Mouse (Mus musculus) forebrain, embryonic 16.5 days (tissue): ENCODE results near the gene Epha8. TPM values are rescaled to one million over a fixed set of nuclear protein-coding genes. Genes with fewer than 3 reads are reported as not detected.

Source experiments
- ATAC-seq: fragments of 200-750 bp; cut with Nextera tagmentation; 2 replicates; pipeline ENCODE4 v1.8.0; 2017; ENCODE audit warnings: mild to moderate bottlenecking, moderate library complexity
- H3K27ac ChIP-seq: fragments of 300-500 bp; sonication (generic); 2 replicates; pipeline ENCODE4 v1.5.1; 2014; ENCODE audit warnings: low read length, control low read depth
- H3K27me3 ChIP-seq: fragments of 300-500 bp; sonication (generic); replicated peaks from 2 replicates; pipeline ENCODE4 v1.6.1; 2014; ENCODE audit warnings: low read length; ENCODE audit not compliant: control insufficient read depth, insufficient read depth
- H3K36me3 ChIP-seq: fragments of 300-500 bp; sonication (generic); 2 replicates; pipeline ENCODE4 v1.6.1; 2014; ENCODE audit not compliant: control insufficient read depth, insufficient read depth
- H3K4me1 ChIP-seq: fragments of 300-500 bp; sonication (generic); replicated peaks from 2 replicates; pipeline ENCODE4 v1.6.1; 2014; ENCODE audit warnings: low read length; ENCODE audit not compliant: control insufficient read depth, insufficient read depth
- H3K4me2 ChIP-seq: fragments of 300-500 bp; sonication (generic); 2 replicates; pipeline ENCODE4 v1.6.1; 2014; ENCODE audit warnings: mild to moderate bottlenecking, low read length, control low read depth
- H3K4me3 ChIP-seq: fragments of 300-500 bp; sonication (generic); replicated peaks from 2 replicates; pipeline ENCODE4 v1.5.1; 2014; ENCODE audit warnings: mild to moderate bottlenecking, low read length, control low read depth
- H3K9ac ChIP-seq: fragments of 300-500 bp; sonication (generic); replicated peaks from 2 replicates; pipeline ENCODE4 v1.6.1; 2014; ENCODE audit warnings: low read depth, low read length, control low read depth
- H3K9me3 ChIP-seq: fragments of 300-500 bp; sonication (generic); 2 replicates; pipeline ENCODE4 v1.6.1; 2016; ENCODE audit warnings: low read length; ENCODE audit not compliant: control insufficient read depth
- WGBS: fragments of 180-500 bp; shearing (Covaris S2); extraction: QIAGEN DNeasy Blood & Tissue Kit; methylation state at CpG from one replicate; pipeline ENCODE4 v1.1.7; 2014; 5-methylcytosine and 5-hydroxymethylcytosine counted together
- polyA plus RNA-seq: library from polyadenylated mRNA; unstranded; fragments of >200 nt; fragmentation: Nextera tagmentation; extraction: Ambion mirVana; gene quantifications from 2 replicates; pipeline ENCODE4 v1.2.1, GENCODE M21; 2015

Gene Epha8
- polyA plus RNA-seq, 1 experiment from 2014 or later = 6.7 TPM

DNA sequence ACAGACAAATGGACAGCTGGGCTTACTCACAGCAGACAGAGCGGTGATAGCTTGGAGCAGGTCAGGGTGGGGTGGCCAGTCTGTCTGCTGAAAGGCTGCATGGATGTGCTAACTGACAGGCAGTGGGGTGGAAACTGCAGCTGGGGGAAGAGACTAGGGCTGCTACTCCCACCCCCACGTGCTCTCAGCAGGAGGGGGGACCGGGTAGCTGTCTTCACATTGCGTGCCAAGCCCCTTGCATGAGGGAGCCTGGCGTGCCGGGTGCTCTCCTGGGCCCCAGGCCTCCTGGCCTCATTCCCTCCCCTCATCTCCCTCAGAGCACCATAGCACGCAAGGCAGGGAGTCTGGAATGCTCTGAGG lies 39.5 kb downstream of the Epha8 start:
- Histone ChIP-seq H3K27ac (no peak overlapping the region), H3K4me1 (peaks cover 20% of the 10 kb centered on the region), H3K4me2 (no peak overlapping the region), H3K4me3 (no peak overlapping the region), H3K9ac (no peak overlapping the region), H3K36me3 (no peaks in the 10 kb centered on the region), H3K9me3 (no peaks in the 10 kb centered on the region), H3K27me3 (peaks cover 9% of the 10 kb centered on the region; the same call in 1 of the 2 replicates)
- WGBS = 33% methylated on average over 7 of the region's 7 CpGs
- peak; percentile 36; the same call in 1 of the 2 replicates for ATAC-seq

GRCm38 (mm10) chr4:136916359-136917164 lies 40.1 kb downstream of the Epha8 start:
- 38% methylated on average over 20 of the region's 20 CpGs for WGBS
- ATAC-seq = peak; percentile 19
- no peaks in the 10 kb centered on the region for H3K36me3 ChIP-seq
- H3K4me1 ChIP-seq = peaks cover 21% of the 10 kb centered on the region
- no peaks in the 10 kb centered on the region for H3K9me3 ChIP-seq
- H3K4me2 ChIP-seq = no peak overlapping the region
- peaks cover 9% of the 10 kb centered on the region; the same call in 1 of the 2 replicates for H3K27me3 ChIP-seq
- no peak overlapping the region for H3K27ac ChIP-seq
- no peak overlapping the region for H3K4me3 ChIP-seq
- no peak overlapping the region for H3K9ac ChIP-seq

- H3K4me2 ChIP-seq = no peak overlapping the region
- H3K9me3 ChIP-seq = no peaks in the 10 kb centered on the region
- H3K27ac ChIP-seq = no peak overlapping the region
- no peak overlapping the region for H3K4me3 ChIP-seq
- H3K27me3 ChIP-seq = peaks cover 14% of the 10 kb centered on the region
- 20% methylated on average over 9 of the region's 9 CpGs for WGBS
- peaks cover 27% of the 10 kb centered on the region for H3K4me1 ChIP-seq
- H3K36me3 ChIP-seq = no peaks in the 10 kb centered on the region
- ATAC-seq = no peak
- H3K9ac ChIP-seq = no peak overlapping the region
These were observed 43.8 kb downstream of the Epha8 start for GRCm38 (mm10) chr4:136912841-136913240.

- Histone ChIP-seq H3K9ac (no peak overlapping the region), H3K4me3 (no peak overlapping the region), H3K4me1 (peaks cover 19% of the 10 kb centered on the region), H3K27me3 (peaks cover 14% of the 10 kb centered on the region), H3K36me3 (no peaks in the 10 kb centered on the region), H3K27ac (no peak overlapping the region), H3K4me2 (no peak overlapping the region), H3K9me3 (no peaks in the 10 kb centered on the region)
- ATAC-seq = no peak
- WGBS = 34% methylated on average over 9 of the region's 9 CpGs
These were observed 44.8 kb downstream of the Epha8 start for GRCm38 (mm10) chr4:136911804-136912203.

GRCm38 (mm10) chr4:136911211-136911646 lies 45.4 kb downstream of the Epha8 start:
- 1% methylated on average over 17 of the region's 17 CpGs for WGBS
- ATAC-seq = no peak; the same call in 1 of the 2 replicates
- Histone ChIP-seq H3K27ac (no peak overlapping the region), H3K36me3 (no peaks in the 10 kb centered on the region), H3K4me2 (peak overlapping the region; percentile 33), H3K9ac (0 out of 2 replicates have a peak overlapping the region, but pooled peaks have one; percentile 19), H3K4me3 (no peak overlapping the region), H3K4me1 (peaks cover 14% of the 10 kb centered on the region), H3K27me3 (peaks cover 16% of the 10 kb centered on the region), H3K9me3 (no peaks in the 10 kb centered on the region)

- ATAC-seq = no peak
- Histone ChIP-seq H3K4me3 (no peak overlapping the region), H3K27ac (no peak overlapping the region), H3K9ac (no peak overlapping the region), H3K4me1 (peaks cover 25% of the 10 kb centered on the region), H3K4me2 (no peak overlapping the region), H3K9me3 (no peaks in the 10 kb centered on the region), H3K36me3 (no peaks in the 10 kb centered on the region), H3K27me3 (peaks cover 11% of the 10 kb centered on the region)
These were observed 48.8 kb downstream of the Epha8 start for GRCm38 (mm10) chr4:136907809-136908208.

DNA sequence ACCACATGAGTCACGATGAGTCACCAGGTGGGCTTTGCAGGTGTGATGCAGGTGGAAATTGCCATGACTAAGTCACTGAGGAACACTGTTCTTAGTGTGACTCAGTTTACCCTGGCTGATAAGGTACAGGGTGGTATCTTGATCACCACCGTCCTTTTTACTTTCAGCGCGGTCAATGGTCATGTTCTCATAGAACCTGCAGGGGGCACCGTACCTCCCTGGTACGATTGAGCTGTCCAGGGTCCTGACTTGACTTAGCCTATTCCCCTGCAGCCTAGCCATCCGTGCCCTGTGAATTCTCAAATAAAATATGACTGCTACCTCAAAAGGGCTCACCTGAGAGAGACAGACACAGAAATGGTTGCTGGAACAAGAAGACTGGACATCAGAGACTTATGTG lies 49.6 kb downstream of the Epha8 start:
- Histone ChIP-seq H3K36me3 (no peaks in the 10 kb centered on the region), H3K9me3 (no peaks in the 10 kb centered on the region), H3K4me1 (peaks cover 23% of the 10 kb centered on the region), H3K4me3 (no peak overlapping the region), H3K9ac (no peak overlapping the region), H3K4me2 (no peak overlapping the region), H3K27me3 (peaks cover 10% of the 10 kb centered on the region), H3K27ac (no peak overlapping the region)
- ATAC-seq = no peak
- 12% methylated on average over 7 of the region's 7 CpGs for WGBS

- Histone ChIP-seq H3K27ac (no peak overlapping the region), H3K4me2 (peak overlapping the region; percentile 36), H3K4me1 (peaks cover 14% of the 10 kb centered on the region), H3K27me3 (peaks cover 4% of the 10 kb centered on the region), H3K4me3 (no peak overlapping the region), H3K9me3 (no peaks in the 10 kb centered on the region), H3K9ac (no peak overlapping the region), H3K36me3 (no peaks in the 10 kb centered on the region)
- ATAC-seq = peak; percentile 87
- 1% methylated on average over 22 of the region's 23 CpGs for WGBS
These were observed 51.7 kb downstream of the Epha8 start for GRCm38 (mm10) chr4:136904767-136905539.

- Histone ChIP-seq H3K4me2 (no peak overlapping the region), H3K27ac (no peak overlapping the region), H3K36me3 (no peaks in the 10 kb centered on the region), H3K27me3 (peaks cover 20% of the 10 kb centered on the region), H3K4me1 (peaks cover 4% of the 10 kb centered on the region; the same call in 1 of the 2 replicates), H3K9me3 (no peaks in the 10 kb centered on the region), H3K4me3 (no peak overlapping the region), H3K9ac (no peak overlapping the region)
- 68% methylated on average over 7 of the region's 7 CpGs for WGBS
- no peak for ATAC-seq
These were observed 57.5 kb downstream of the Epha8 start for GRCm38 (mm10) chr4:136899154-136899553.
